ENCODE assay signal across 8 mouse cellular contexts in genomic region chr11:95513461-95514297, GRCm38 (mm10). TPM values are rescaled to one million over a fixed set of nuclear protein-coding genes. Genes with fewer than 3 reads are reported as not detected.
DNase-seq lines count a peak whose midpoint lies in the region; ATAC-seq and TF ChIP-seq lines count a peak whose summit lies in the region.

No protein-coding gene starts in this region.

- no peak for TF ChIP-seq CTCF in lung, embryonic 14.5 days (IDR thresholded peaks at IDR 0.05; ENCODE audit: low read depth)

- peaks cover 4% of the 10 kb centered on the region; the same call in 1 of the 2 replicates for H3K4me1 ChIP-seq in lung, embryonic 14.5 days (ENCODE audit: insufficient read depth)
- H3K4me1 ChIP-seq in heart, embryonic 14.5 days (ENCODE audit: control insufficient read depth in 2 of 2, insufficient read depth in 2 of 2, low read length in 2 of 2), result peaks cover 3 to 5% of the 10 kb centered on the region in 2 experiments; a peak in 2 of 4 replicates
- peaks cover 17% of the 10 kb centered on the region for H3K4me1 ChIP-seq in liver, embryonic 12.5 days

- no peak overlapping the region for H3K27ac ChIP-seq in lung, embryonic 14.5 days (ENCODE audit: low read depth)
- no peak overlapping the region for H3K27ac ChIP-seq in heart, embryonic 14.5 days (replicated peaks in 1 of 2; ENCODE audit: control insufficient read depth in 1 of 2, insufficient read depth in 1 of 2, low read depth in 2 of 2, low read length in 2 of 2)
- H3K27ac ChIP-seq in liver, embryonic 12.5 days, result no peak overlapping the region

- H3K36me3 ChIP-seq in lung, embryonic 14.5 days (ENCODE audit: insufficient read depth), result no peaks in the 10 kb centered on the region
- H3K36me3 ChIP-seq in heart, embryonic 14.5 days (ENCODE audit: control insufficient read depth, insufficient read depth, low read length), result no peaks in the 10 kb centered on the region
- no peaks in the 10 kb centered on the region for H3K36me3 ChIP-seq in liver, embryonic 12.5 days

- peak; percentile 35 for DNase-seq in lung, embryonic 14.5 days
- DNase-seq in lung, postnatal 25 days (ENCODE audit: low spot score), result no peak
- DNase-seq in cerebellum, postnatal 25 days, result peak; percentile 62 to 70
- no peak for DNase-seq in yolk sac, embryonic 10.5 days (ENCODE audit: low spot score)
- no peak for DNase-seq in left cerebral cortex, postnatal 36 days (ENCODE audit: low spot score in 2 of 2)
- DNase-seq in gastrocnemius, postnatal 25 days, result no peak

- 0% methylated on average over 65 of the region's 66 CpGs for WGBS in lung, embryonic 14.5 days
- WGBS in heart, embryonic 14.5 days, result under 1% methylated on average over 60 of the region's 66 CpGs
- WGBS in liver, embryonic 12.5 days (ENCODE audit: insufficient replicate concordance), result 2% methylated on average over 52 of the region's 66 CpGs

- peaks cover 60% of the 10 kb centered on the region for H3K27me3 ChIP-seq in lung, embryonic 14.5 days (ENCODE audit: insufficient read depth, low read length)
- peaks cover 61% of the 10 kb centered on the region for H3K27me3 ChIP-seq in heart, embryonic 14.5 days (ENCODE audit: control insufficient read depth, insufficient read depth, low read length)
- H3K27me3 ChIP-seq in liver, embryonic 12.5 days (replicated peaks), result peaks cover 97% of the 10 kb centered on the region

- peak overlapping the region; percentile 96 for H3K4me2 ChIP-seq in lung, embryonic 14.5 days
- peak overlapping the region; percentile 91 for H3K4me2 ChIP-seq in heart, embryonic 14.5 days (ENCODE audit: low read length)
- peak overlapping the region; percentile 71 for H3K4me2 ChIP-seq in liver, embryonic 12.5 days

- H3K4me3 ChIP-seq in lung, embryonic 14.5 days (ENCODE audit: low read depth, low read length), result peak overlapping the region; percentile 50
- peak overlapping the region; percentile 50 to 58 for H3K4me3 ChIP-seq in heart, embryonic 14.5 days (ENCODE audit: control insufficient read depth in 1 of 2, insufficient read depth in 1 of 2, low read depth in 1 of 2, low read length in 2 of 2)
- H3K4me3 ChIP-seq in liver, embryonic 12.5 days, result peak overlapping the region; percentile 50

- H3K9ac ChIP-seq in lung, embryonic 14.5 days, result peak overlapping the region; percentile 44
- peak overlapping the region; percentile 63 for H3K9ac ChIP-seq in heart, embryonic 14.5 days (ENCODE audit: low read length)
- no peak overlapping the region for H3K9ac ChIP-seq in liver, embryonic 12.5 days

- intact Hi-C loops in left cerebral cortex, postnatal 36 days (cut with DNase I), result no loop called here

- ATAC-seq in lung, embryonic 14.5 days (ENCODE audit: insufficient read depth), result peak; percentile 33; the same call in 1 of the 2 replicates
- ATAC-seq in heart, embryonic 14.5 days (ENCODE audit: insufficient number of reproducible peaks, insufficient read depth, low FRiP score, low read depth), result no peak
- no peak for ATAC-seq in liver, embryonic 12.5 days

- no peaks in the 10 kb centered on the region for H3K9me3 ChIP-seq in lung, embryonic 14.5 days (ENCODE audit: low read depth, low read length)
- no peaks in the 10 kb centered on the region for H3K9me3 ChIP-seq in heart, embryonic 14.5 days (ENCODE audit: control insufficient read depth, low read length)
- no peaks in the 10 kb centered on the region for H3K9me3 ChIP-seq in liver, embryonic 12.5 days (replicated peaks)

RNA-seq across cellular contexts. Expression of gene Nxph3, which starts 0.7 kb away (rescaled TPM):
- 0.18 and 0.28 TPM in 2 replicates for polyA plus RNA-seq in lung, embryonic 14.5 days (2014; fragmentation: Nextera tagmentation; extraction: Ambion mirVana)
- 0.36 TPM in 1 of 2 replicates, not detected in the other for polyA plus RNA-seq in heart, embryonic 14.5 days (2014; fragmentation: Nextera tagmentation; extraction: Ambion mirVana)
- polyA plus RNA-seq in liver, embryonic 12.5 days (2016; fragmentation: Nextera tagmentation; extraction: Ambion mirVana), result 0.14 and 0.24 TPM in 2 replicates
- 10 to 100 TPM; 29.0 to 40.6 TPM for total RNA-seq in left cerebral cortex, postnatal 36 days (2021)
- under 1 TPM; 0.16 to 0.26 TPM for total RNA-seq in gastrocnemius, postnatal 25 days (2021)

Comparison
In these comparisons a context has a peak if more than half of its experiments do, and no peak if none do; other contexts are left out.
1. DNase-seq: peak in lung, embryonic 14.5 days (single experiment) and cerebellum, postnatal 25 days (2 of 2); none in lung, postnatal 25 days (single experiment), yolk sac, embryonic 10.5 days (single experiment), left cerebral cortex, postnatal 36 days (0 of 2) and gastrocnemius, postnatal 25 days (single experiment).
2. Peak in every context shown above with its lines, with median percentiles within 50 percentile points of each other: H3K4me2 ChIP-seq and H3K4me3 ChIP-seq.